Comparison of ENCODE assay signal across 17 mouse cellular contexts in genomic region chr5:65667644-65668043, GRCm38 (mm10). TPM values are rescaled to one million over a fixed set of nuclear protein-coding genes. Genes with fewer than 3 reads are reported as not detected.
DNase-seq lines count a peak whose midpoint lies in the region; ATAC-seq and TF ChIP-seq lines count a peak whose summit lies in the region.
"Had no signal": no experiment of that assay in that cellular context is flagged by ENCODE, and none has a peak within 500 bp of the region (broad histone marks: within the 10 kb centered on the region; RNA-seq: fewer than 3 reads in every experiment).

No protein-coding gene starts in this region.

- 89% methylated on average over 3 of the region's 3 CpGs for WGBS in intestine, postnatal 0 days
- 89% methylated on average over 3 of the region's 3 CpGs for WGBS in intestine, embryonic 15.5 days
- 84% methylated on average over 3 of the region's 3 CpGs for WGBS in thymus, adult 2 months
- 71% methylated on average over 3 of the region's 3 CpGs for WGBS in bone marrow, adult 2 months
- WGBS in embryonic facial prominence, embryonic 10.5 days, result 89% methylated on average over 3 of the region's 3 CpGs

- 0 out of 2 replicates have a peak, but pooled peaks cover 3% of the 10 kb centered on the region for H3K36me3 ChIP-seq in intestine, postnatal 0 days (ENCODE audit: control insufficient read depth, insufficient read depth)
- no peaks in the 10 kb centered on the region for H3K36me3 ChIP-seq in intestine, embryonic 15.5 days
- H3K36me3 ChIP-seq in thymus, adult 2 months (ENCODE audit: control insufficient read depth, insufficient read depth, low read length), result peaks cover 6% of the 10 kb centered on the region; the same call in 1 of the 2 replicates
- H3K36me3 ChIP-seq in embryonic facial prominence, embryonic 10.5 days (replicated peaks), result peaks cover 24% of the 10 kb centered on the region
- H3K36me3 ChIP-seq: stomach, embryonic 15.5 days had no signal

- no peak overlapping the region for H3K4me2 ChIP-seq in intestine, postnatal 0 days (replicated peaks; ENCODE audit: low read depth)
- H3K4me2 ChIP-seq in intestine, embryonic 15.5 days (replicated peaks), result no peak overlapping the region
- H3K4me2 ChIP-seq: heart, embryonic 13.5 days; liver, embryonic 13.5 days; neural tube, embryonic 12.5 days; stomach, embryonic 15.5 days had no signal

- H3K4me3 ChIP-seq in intestine, postnatal 0 days (ENCODE audit: low read depth, low read length), result no peak overlapping the region
- H3K4me3 ChIP-seq in intestine, embryonic 15.5 days (replicated peaks), result no peak overlapping the region
- no peak overlapping the region for H3K4me3 ChIP-seq in thymus, adult 2 months (ENCODE audit: control insufficient read depth, insufficient read depth, low read length)
- no peak overlapping the region for H3K4me3 ChIP-seq in bone marrow, adult 2 months (replicated peaks; ENCODE audit: control insufficient read depth, low read depth, low read length)
- no peak overlapping the region for H3K4me3 ChIP-seq in embryonic facial prominence, embryonic 10.5 days
- H3K4me3 ChIP-seq: heart, embryonic 13.5 days; hindbrain, embryonic 10.5 days; liver, embryonic 13.5 days; neural tube, embryonic 12.5 days; stomach, embryonic 15.5 days had no signal

- H3K9me3 ChIP-seq in intestine, postnatal 0 days (ENCODE audit: control insufficient read depth), result no peaks in the 10 kb centered on the region
- no peaks in the 10 kb centered on the region for H3K9me3 ChIP-seq in intestine, embryonic 15.5 days
- H3K9me3 ChIP-seq in embryonic facial prominence, embryonic 10.5 days, result no peaks in the 10 kb centered on the region
- H3K9me3 ChIP-seq: heart, embryonic 13.5 days; hindbrain, embryonic 10.5 days; liver, embryonic 13.5 days; neural tube, embryonic 12.5 days; stomach, embryonic 15.5 days had no signal

- H3K9ac ChIP-seq in intestine, postnatal 0 days (ENCODE audit: low read depth, low read length), result no peak overlapping the region
- no peak overlapping the region for H3K9ac ChIP-seq in intestine, embryonic 15.5 days
- H3K9ac ChIP-seq: heart, embryonic 13.5 days; liver, embryonic 13.5 days; neural tube, embryonic 12.5 days; stomach, embryonic 15.5 days had no signal

- ATAC-seq in intestine, postnatal 0 days, result no peak
- no peak for ATAC-seq in intestine, embryonic 15.5 days

- no peaks in the 10 kb centered on the region for H3K4me1 ChIP-seq in intestine, postnatal 0 days (replicated peaks; ENCODE audit: control insufficient read depth, insufficient read depth, low read length)
- H3K4me1 ChIP-seq in intestine, embryonic 15.5 days (replicated peaks), result no peaks in the 10 kb centered on the region
- 0 out of 2 replicates have a peak, but pooled peaks cover 2% of the 10 kb centered on the region for H3K4me1 ChIP-seq in thymus, adult 2 months (replicated peaks; ENCODE audit: control insufficient read depth, insufficient read depth, low read length)
- no peaks in the 10 kb centered on the region for H3K4me1 ChIP-seq in bone marrow, adult 2 months (ENCODE audit: control insufficient read depth, insufficient read depth, low read length)
- H3K4me1 ChIP-seq in embryonic facial prominence, embryonic 10.5 days, result no peaks in the 10 kb centered on the region
- H3K4me1 ChIP-seq: hindbrain, embryonic 10.5 days; neural tube, embryonic 12.5 days; stomach, embryonic 15.5 days had no signal

- TF ChIP-seq POLR2A in thymus, adult 2 months (IDR thresholded peaks at IDR 0.05; ENCODE audit: control insufficient read depth, extremely low read depth, insufficient read depth, low read length, poor library complexity), result no peak
- no peak for TF ChIP-seq POLR2A in bone marrow, adult 2 months (IDR thresholded peaks at IDR 0.05; ENCODE audit: borderline replicate concordance, control insufficient read depth, low read depth, low read length)

- peak; percentile 32 for DNase-seq in thymus, postnatal 14 days
- DNase-seq in thymus, adult 2 months, result no peak
- no peak for DNase-seq in embryonic facial prominence, embryonic 10.5 days (ENCODE audit: low spot score)
- no peak for DNase-seq in layer of hippocampus, postnatal 14 days (ENCODE audit: low spot score in 2 of 2)
- DNase-seq: cerebellum, adult 9-10 months; gastrocnemius, postnatal 36 days; kidney, adult 11 months; liver, embryonic 13.5 days; midbrain, embryonic 14.5 days had no signal

- TF ChIP-seq CTCF in intestine, postnatal 0 days (IDR thresholded peaks at IDR 0.05; ENCODE audit: low read depth), result 0 out of 2 replicates have a peak, but pooled peaks have one; percentile 32
- TF ChIP-seq CTCF in thymus, adult 2 months (IDR thresholded peaks at IDR 0.05; ENCODE audit: borderline replicate concordance, control insufficient read depth, extremely low read depth, insufficient read depth, low read length, poor library complexity), result no peak
- peak; percentile 42; the same call in 1 of the 2 replicates for TF ChIP-seq CTCF in bone marrow, adult 2 months (IDR thresholded peaks at IDR 0.05; ENCODE audit: control insufficient read depth, insufficient read depth, low read length)

- H3K27me3 ChIP-seq in intestine, postnatal 0 days (replicated peaks; ENCODE audit: control insufficient read depth, insufficient read depth, low read length), result no peaks in the 10 kb centered on the region
- no peaks in the 10 kb centered on the region for H3K27me3 ChIP-seq in intestine, embryonic 15.5 days (replicated peaks)
- no peaks in the 10 kb centered on the region for H3K27me3 ChIP-seq in thymus, adult 2 months (ENCODE audit: control insufficient read depth, insufficient read depth, low read length)
- H3K27me3 ChIP-seq in embryonic facial prominence, embryonic 10.5 days (replicated peaks; ENCODE audit: low read depth, poor library complexity, severe bottlenecking), result no peaks in the 10 kb centered on the region
- H3K27me3 ChIP-seq: heart, embryonic 13.5 days; liver, embryonic 13.5 days; neural tube, embryonic 12.5 days; stomach, embryonic 15.5 days had no signal

- no peak overlapping the region for H3K27ac ChIP-seq in intestine, postnatal 0 days (ENCODE audit: low read depth, low read length)
- no peak overlapping the region for H3K27ac ChIP-seq in intestine, embryonic 15.5 days
- no peak overlapping the region for H3K27ac ChIP-seq in thymus, adult 2 months (ENCODE audit: control insufficient read depth, insufficient read depth, low read length)
- no peak overlapping the region for H3K27ac ChIP-seq in bone marrow, adult 2 months (ENCODE audit: control insufficient read depth, insufficient read depth, low read depth, low read length, poor library complexity)
- no peak overlapping the region for H3K27ac ChIP-seq in embryonic facial prominence, embryonic 10.5 days (replicated peaks)
- H3K27ac ChIP-seq: heart, embryonic 13.5 days; hindbrain, embryonic 10.5 days; liver, embryonic 13.5 days; macrophage; neural tube, embryonic 12.5 days; stomach, embryonic 15.5 days had no signal

RNA-seq across cellular contexts. Expression of gene Pds5a, which starts 30.4 kb away (rescaled TPM):
- polyA plus RNA-seq in intestine, postnatal 0 days (2015; fragmentation: Nextera tagmentation; extraction: Ambion mirVana), result 21.1 and 26.3 TPM in 2 replicates
- 50.2 and 54.9 TPM in 2 replicates for polyA plus RNA-seq in intestine, embryonic 15.5 days (2015; fragmentation: Nextera tagmentation; extraction: Ambion mirVana)
- 51.7 and 52.2 TPM in 2 replicates for polyA plus RNA-seq in thymus, adult 2 months (2012; rRNA removed)
- polyA plus RNA-seq in bone marrow, adult 2 months (2011; ENCODE audit: insufficient read depth, insufficient read length, low replicate concordance, missing spikeins), result 61.1 and 72.3 TPM in 2 replicates
- polyA plus RNA-seq in embryonic facial prominence, embryonic 10.5 days (2016; fragmentation: Nextera tagmentation; extraction: Ambion mirVana), result 93.2 and 98.1 TPM in 2 replicates
- total RNA-seq in layer of hippocampus, postnatal 14 days (2021), result 10 to 100 TPM; 80.6 to 82.6 TPM
